Mouse (Mus musculus) CD4-positive, CD25-positive, alpha-beta regulatory T cell, adult 4 months (primary cell): Measurements from ENCODE around the gene Crocc2. TPM values are rescaled to one million over a fixed set of nuclear protein-coding genes. Genes with fewer than 3 reads are reported as not detected.

ENCODE experiments used
- ATAC-seq: one replicate; pipeline ENCODE4 v1.8.0; 2017
- polyA plus RNA-seq, 2 experiments: library from polyadenylated mRNA; unstranded; fragments of 100-300 nt; shearing (Covaris generic); gene quantifications; one replicate each; pipeline ENCODE4 v1.2.1; 2017

Crocc2 gene
- not detected for polyA plus RNA-seq

DNA sequence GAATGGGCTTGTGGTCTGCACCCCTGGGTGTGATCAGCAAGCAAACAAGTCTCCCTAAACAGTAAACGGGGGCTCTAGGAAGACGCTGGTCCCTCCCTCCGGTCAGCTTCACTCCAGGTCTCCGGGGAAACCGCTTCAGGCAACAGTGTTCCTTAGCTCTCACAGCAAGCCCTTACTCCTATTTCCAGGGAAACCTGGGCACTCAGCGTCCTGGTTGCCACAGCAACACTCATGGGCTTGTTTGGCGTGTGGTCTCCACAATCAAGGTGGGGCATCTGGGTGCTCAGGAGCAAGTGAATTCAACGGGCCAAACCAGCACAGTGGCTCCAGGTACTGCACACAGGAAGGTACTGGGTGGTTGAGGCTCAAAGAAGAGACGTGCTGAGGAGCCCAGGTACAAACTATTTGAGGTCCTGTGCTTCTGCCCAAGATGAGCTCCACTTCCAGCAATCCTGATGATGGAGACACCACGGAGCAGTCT is at the start of gene Crocc2:
Crocc2 (plus strand) TSS at position 431 of the 481 bp plus-strand sequence.
- no peak for ATAC-seq

DNA sequence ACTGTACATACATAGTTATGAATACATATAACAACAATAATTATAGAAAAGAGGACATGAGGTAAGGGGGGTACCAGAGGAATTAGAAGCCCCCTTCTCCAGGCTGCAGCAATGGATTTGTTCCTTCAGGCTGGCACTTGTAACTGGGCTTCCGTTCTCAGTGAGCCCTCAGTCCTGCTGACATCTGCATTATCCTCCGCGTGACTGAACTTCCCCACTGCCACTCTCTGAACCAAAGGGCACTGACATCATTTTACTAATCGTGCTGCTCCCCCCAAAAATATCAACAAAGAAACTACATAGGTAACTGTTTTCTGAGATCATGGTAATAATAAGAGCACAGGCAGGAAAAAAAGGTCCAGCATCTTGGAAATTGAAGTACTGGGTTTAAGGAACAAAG is 49.7 kb upstream of the Crocc2 start:
- no peak for ATAC-seq

DNA sequence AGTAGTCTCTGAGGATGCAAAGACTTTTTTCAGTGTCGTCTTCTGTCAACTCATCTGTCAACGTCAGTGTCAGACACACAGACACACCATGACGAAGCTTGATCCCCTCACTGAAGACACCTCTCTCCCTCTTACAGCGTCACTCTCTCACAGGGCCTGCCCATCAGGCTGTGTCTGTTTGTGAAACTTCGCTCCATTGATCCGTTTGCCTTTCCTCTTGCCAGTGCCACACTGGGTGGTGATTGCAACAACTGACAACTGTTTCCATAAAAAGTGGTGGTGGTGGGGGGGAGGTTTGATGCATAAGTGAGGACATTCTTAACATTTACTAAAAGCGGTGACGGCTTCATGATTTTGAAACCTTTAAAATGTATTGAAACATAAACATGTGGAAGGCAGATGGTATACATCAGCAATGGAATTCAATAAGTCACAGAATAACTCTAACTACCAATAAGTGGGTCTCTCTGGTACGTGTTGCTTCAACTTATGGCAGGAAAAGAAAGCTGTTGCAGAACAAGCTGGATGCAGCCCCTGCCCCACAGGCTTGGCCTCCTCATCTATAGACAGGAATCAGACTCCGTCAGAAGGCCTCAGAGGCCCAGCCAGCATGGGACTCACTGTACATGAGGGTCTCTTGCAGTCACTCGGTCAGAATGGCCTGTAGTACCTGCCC is 45.2 kb upstream of the Crocc2 start:
- no peak for ATAC-seq

DNA sequence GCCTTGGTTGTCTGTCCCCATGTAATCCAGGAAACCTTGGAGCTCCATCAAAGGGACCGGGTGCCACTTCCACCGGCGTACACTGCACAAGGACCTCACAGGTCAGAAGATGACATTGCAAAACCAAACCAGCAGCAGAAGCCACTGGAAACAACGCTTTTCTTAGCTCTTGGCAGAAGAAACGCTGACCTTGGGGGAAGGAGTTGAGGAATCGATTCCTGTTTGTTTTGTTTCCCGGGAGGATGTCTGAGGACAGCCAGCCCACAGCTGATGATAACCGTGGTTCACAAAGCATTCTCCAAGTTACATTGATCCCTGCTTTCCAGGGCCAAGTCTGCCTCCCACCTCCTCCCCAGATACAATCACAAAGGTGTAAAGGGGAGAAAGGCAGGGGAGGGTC is 44.5 kb upstream of the Crocc2 start:
- ATAC-seq = no peak

DNA sequence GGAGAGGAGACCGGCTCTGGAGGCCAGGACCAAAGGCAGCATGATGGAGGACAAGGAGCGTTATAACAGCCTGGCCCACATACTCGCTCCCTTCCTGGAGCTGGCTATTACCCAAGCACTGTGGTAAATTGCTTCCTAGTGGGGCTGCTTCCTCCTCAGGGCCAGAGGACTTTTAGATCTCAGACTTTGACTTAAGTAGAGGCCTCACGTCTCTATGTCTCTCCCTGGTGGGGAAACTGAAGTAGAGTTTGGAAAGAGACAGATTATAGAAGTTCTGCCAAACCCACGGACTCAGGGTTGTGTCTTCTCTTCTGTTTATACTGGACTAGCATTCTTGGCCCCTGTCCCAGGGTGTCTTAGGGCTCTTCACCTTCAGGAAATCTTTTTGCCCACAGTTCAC is 43.3 kb upstream of the Crocc2 start:
- ATAC-seq = no peak

DNA sequence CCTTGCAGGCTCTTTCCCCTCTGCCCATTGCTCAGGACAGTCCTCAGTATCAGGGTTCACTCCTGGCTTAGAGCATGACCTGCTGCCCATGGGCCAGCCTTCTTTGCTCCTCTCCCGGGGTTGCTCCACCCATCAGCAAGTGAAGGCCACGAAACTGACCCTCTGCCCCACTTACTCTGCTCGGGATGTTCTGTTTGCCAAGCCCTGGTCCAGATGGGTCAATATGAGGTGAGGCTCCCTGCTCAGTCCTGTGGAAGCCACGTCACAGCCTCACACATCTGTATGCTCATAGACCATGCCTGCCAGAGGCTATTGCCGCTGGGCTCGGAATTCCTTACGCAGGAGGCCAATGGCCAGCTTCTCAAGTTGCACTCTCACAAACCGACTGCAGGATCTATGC is 40.3 kb upstream of the Crocc2 start:
- ATAC-seq = no peak

DNA sequence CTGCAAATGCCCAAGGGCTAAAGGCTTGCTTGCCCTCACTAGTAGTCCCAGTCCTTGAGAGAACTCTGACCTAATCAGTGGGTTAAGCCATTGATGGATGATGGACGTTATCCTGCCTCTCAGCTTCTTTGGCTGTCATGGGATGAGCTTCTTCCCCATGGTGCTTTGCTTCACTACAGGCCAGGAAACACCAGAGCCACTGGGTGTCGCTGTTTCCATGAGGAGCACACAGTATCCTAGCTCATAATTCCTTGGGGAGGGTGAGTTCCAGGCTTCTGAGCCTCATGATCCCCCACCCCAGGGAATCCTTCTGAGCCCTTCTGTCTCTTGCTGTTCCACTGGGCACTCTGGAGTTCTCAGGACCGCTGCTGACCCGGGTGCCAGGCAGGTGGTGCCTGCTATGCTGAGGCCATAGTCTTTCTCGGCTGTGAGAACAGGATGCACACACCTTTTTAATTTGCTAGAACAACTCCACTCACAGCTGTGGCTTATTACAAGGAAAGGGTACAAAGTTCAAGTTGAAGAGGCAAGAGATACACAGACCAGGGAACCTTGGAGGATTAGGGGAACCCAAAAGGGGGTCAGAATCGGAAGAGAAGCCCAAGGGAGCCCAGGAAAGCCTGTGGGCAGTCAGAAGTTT is 39.7 kb upstream of the Crocc2 start:
- ATAC-seq = no peak

DNA sequence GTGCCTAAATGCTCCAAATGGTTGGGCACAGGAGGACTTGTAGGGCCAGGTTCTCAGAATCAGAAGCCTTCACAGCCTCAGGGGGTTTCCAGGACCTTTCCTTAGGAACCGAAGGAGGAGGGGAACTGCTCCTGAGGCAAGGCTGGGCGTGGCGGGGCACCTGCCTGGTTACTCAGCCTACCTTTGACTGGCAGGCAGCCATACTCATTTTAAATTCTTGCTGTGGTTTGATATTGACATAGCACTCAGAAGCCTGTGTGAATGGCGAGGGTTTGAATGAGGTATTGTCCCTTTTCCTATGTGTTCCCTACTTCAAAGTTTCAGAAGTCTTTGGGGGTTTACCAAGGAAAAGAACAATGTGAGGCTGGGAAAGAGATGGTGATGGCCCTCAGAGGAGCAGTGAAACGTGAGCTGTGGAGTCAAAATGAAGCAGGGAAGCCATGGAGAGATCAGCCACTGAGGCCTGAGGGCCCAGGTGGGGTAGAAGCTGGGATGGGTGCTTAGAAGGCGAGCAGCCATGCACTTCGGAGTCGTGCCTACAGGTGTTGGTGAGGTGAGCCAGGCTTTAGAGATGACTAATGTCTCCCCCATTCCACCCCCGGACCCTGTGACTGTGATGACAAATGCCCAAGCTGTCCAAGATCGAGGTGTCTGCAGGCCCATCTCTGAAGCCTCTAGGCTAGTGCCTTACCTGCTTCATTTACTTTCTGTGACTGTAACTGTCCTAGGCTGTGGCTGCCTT is 38.1 kb upstream of the Crocc2 start:
- no peak for ATAC-seq

DNA sequence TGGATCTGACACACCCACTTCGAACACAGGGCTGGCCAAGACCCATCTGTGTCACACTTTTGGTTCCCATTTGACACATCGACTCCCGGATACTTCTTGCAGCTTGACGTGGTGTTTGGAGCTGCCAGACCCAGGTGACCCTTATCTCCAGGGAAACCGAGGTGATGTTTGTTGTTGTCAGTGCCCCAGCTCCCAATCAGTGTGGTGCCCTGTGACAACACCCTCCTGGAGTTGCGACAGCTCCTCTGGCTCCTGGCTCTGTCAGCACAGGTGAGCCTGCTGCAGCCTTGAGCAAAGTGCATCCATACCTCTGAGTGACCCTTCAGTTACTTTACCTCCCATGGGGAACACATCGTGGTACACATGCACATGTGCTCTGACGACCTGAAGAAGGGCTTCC is 35.8 kb upstream of the Crocc2 start:
- no peak for ATAC-seq

DNA sequence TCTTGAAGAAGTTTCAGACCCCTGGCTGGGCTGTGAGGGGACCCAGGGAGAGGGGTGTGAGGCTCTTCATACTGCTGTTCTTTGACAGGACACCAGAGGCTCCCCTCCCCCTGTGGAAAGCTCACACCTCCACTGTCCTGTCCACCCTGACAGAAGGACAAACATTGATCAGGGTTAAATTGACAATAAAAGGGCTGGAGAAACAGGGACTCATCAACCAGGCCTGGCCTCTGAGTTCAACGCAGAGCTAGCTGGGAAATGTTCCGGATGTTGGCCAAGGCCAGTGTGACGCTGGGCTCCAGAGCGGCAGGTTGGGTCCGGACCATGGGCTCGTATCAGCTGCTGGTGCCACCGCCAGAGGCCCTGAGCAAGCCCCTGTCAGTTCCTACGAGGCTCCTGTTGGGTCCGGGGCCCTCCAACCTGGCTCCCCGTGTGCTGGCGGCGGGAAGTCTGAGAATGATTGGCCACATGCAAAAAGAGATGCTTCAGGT is 33.4 kb upstream of the Crocc2 start, which contains the start of gene Agxt:
Agxt (plus strand) TSS at position 205 of the 491 bp plus-strand sequence.
- no peak for ATAC-seq

DNA sequence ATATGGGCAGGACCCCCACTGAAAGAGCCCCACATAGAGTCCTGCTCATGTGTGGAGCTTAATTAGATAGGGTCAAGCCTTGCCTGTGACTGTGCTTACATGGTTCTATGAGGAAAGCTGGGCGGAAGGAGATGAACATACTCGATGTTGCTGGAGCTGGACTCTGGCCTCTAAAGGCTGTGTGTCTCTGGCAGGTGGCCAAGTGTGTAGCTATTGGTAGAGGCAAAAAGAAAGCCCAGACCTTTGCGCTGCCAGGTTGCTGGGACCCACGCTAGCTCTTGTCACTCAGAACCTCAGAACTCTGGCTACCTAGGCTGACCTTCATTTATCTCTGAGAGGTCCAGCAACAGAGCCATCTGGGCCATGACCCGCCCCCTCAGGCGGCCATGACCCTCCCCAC is 30.0 kb upstream of the Crocc2 start:
- ATAC-seq = no peak

DNA sequence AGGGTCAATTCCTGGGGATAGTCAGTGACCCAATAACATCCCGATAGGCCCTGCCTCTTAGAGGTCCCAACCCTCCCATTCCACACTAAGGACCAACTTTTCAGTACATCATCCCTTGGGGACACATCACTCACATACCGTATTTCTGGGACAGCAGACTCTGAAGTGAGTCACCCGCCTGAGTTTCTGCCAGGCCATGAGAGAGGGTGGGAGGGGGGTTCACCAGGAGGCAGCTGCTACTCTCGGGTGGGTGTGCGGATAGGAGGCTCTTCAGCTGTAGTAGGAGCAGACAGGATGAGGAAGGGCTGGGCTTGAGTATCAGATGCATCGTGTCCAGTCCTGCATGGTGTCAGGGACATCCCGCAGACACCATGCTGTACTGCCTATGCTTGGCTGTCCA is 28.8 kb upstream of the Crocc2 start:
- no peak for ATAC-seq

DNA sequence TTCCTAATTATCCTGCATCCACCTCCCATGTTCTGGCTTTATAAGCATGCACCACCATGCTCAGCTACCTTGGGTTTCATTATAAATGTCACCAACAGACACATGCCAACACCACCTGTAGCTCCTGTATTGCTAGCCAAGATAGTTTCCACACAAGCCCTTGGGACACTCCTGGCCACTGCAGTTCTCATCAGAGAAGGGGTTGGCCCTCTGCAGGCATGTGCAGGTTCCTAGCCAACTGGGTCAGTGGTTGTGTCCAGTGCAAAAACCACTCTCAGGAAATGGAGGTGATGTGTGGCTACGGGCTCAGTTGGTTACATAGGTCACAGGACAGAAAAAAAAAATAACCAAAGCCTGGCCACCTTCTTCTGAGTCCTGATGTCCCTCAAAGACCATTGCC is 25.7 kb upstream of the Crocc2 start:
- ATAC-seq = no peak

DNA sequence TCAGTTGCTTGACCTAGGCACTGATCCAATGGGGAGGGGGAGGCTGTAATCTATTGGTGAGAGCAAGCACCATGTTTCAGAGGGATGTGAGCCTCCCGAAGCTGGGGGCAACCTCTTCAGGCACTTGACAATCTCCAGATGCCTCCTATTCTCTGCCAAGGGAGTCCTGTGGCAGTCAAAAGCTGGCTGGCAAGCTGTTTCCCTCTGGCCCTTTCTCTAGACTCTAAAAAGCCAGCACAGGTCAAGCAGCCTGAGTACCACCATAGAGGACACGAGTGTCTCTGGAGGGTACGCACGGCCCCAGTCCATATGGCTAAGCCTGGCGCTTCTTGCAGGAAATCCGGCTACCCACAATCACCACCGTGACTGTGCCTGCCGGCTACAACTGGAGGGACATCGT is 24.3 kb upstream of the Crocc2 start:
- no peak for ATAC-seq

DNA sequence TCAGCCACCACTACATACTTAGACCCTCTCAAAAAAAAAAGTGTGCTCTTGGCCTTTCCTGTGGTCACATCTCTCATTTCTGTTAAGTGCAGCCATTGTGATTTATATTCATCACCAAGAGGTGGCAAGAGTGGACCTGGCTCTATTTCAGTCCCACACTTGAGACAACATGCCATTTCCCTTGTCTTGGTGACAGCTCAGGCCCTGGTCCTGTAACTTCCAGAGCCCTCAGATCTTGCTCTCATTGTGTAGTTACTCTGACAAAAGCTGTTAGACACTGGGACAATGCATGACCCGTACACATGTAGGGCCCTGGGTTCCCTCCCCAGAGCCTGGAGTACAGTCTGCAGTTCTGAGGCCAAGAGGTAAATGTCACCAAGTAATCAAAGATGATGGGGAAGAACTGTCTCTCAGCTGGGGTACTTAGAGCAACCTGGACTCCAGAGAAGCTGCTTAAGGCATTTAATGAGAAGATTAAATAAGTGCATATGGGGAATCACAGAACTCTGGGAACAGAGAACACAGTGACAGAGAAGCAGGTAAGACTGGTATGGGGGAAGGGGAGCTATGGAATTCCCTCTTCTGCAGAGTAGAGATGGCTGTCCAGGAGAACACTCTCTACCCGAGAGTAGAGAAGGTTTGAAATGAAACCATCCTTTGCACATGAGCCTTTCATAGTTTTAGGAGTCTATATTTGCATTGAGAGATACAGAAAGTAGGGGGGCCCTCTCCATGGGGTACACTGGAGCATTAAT is 17.4 kb upstream of the Crocc2 start:
- no peak for ATAC-seq

DNA sequence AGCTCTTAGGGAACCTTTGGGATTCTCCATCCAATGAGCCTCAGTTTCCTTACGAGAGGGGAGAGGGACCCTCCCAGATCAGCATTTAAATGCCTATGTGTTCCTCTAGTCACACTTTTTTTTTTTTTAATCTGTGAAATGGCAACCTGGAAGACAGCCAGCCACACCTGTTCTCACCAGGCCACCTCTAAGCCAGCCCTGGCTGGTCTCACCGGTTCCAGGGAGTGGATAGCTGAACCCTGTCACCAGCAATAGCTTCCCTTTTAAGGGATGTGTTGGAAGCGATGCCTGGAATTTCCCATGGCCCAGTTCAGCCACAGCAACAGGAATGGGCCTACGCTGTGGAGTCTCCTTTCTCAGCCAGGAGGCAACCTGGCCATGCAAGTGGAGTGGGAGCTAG is 11.0 kb upstream of the Crocc2 start:
- no peak for ATAC-seq

DNA sequence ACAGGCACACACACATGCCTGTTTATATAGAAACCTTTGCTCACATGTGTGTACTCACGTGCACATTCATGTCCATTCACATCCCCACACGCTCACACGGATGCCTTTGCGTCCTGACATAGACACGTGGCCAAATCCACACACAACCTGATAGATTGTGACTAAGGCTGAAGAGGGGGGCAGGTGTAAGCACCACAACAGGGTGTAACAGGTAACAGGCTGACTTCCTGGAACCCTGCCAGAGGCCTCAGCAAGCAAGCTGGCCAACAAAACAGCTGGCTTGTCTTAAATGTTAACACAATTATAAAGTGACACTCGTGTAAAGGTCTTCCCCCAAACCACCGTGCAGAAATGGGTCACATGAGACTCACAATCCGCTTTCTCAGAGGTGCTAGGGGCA is 9.6 kb upstream of the Crocc2 start:
- no peak for ATAC-seq

DNA sequence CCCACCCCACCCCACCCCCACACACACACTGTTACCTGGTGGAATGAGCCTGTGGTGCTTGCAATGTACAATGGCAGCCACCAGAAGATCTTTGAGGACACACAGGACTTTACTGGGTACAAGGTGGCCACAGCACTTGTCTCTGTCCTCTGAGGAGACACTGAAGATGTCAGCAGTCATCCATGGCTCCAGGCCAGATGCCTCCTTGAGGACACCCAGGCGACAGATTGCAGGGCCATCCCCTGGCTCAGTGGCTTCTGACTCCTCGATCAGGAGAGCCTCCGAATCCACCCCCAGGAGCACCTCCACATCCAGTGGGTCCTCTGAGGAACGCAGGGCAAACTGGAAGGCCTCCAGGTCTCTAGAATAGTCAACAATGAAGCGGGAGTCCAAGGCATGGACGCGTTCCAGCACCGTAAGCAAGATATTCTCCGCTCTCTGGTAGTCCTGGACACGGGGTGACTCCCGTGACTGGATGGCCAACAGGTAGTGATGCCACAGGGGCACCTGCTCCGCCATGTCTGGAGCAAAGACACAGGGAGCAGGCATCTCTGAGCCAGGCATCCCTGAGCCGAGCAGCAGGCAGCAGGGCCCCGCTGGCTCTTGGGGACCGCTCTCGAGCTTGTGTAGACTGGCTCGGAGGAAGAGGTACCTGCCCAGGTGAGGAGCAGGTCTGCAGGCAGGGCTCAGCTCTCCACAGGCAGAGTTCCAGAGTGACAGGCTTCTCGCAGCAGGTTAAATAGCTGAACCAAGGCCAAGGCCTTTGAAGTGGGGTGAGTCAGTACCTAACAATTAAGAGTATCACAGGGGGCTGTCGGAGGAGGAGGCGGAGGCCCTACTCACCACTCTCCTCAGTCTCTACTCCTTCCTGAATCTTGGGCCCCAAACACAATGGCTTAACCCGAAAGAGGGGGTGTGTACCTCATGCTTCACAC is 8.7 kb upstream of the Crocc2 start:
- ATAC-seq = no peak

DNA sequence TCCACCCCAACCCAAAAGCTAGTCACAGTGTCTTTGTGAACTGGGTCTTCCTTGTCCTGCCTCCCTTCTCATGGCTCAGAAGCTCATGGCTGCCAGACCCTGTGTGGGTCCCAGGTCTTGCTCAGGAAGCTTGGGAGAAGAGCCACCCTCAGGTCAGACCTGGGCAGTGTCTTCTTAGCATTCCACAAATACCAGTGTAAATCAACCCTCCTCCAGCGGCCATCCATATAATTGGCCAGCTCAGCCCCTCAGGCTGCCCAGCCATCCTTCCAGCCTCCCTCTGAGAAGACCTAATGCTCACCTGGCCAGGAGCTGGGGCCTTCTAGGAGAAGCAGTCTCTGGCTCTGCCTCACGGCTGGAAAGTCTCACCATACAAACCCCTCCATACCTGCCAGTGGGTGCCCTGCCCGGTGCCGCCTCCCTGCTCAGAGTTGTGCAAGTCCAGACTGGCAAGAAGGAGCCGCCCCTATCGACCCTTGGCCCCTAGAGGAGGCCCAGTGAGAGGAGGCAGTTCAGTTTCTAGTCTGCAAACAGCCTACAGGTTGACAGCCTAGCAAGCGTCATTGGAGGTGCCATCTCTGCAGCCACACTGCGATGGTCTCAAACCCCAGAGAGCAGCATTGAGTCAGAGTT is 7.9 kb upstream of the Crocc2 start, which contains the start of gene 2310007B03Rik:
2310007B03Rik (minus strand) TSS at position 448 of the 633 bp plus-strand sequence.
- no peak for ATAC-seq

DNA sequence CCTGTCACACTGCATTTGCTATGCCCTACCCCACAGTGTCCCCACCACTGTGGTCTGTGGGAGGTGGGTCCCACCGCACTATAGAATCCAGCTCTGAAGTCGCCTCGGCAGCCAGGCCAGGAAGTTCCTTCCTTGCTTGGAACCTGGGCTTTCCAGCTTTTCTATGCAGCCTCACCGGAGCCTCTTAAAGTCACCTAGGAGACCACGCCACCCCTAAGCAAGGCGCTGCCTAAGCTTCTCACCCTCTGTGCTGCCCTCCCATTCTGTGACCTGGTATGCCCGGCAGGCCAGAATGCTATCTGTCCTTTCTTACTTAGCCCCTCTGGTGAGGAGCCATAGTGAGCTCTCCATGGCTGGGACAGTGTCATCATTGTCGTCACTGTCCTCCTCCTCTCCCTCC is 7.2 kb upstream of the Crocc2 start:
- ATAC-seq = no peak

DNA sequence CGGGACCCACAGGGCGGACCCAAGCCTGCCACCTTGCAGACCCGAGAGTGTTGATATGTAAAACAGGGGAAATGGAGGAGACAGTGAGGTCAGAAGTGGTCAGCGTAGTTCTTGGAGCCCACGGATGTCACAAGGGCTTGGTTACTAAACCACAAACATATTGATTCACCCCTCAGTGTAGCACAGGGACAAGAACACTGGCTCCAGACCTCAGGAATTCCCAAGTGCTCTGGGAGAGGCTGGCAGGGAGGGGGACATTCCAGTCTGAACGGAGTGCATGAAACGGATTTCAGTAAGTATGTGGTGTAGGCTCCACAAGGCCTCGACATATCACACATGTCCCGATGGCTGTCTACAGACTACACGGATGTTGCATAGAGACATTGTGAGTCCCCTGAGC is 6.6 kb upstream of the Crocc2 start:
- no peak for ATAC-seq
